Mouse (Mus musculus) lung, postnatal 0 days (tissue): ENCODE measurements around the gene Actr1a.

ENCODE experiments used
- CTCF ChIP-seq: IDR thresholded peaks from 2 replicates; pipeline ENCODE4 v1.5.1; 2016; ENCODE audit warnings: antibody characterized with exemption, mild to moderate bottlenecking
- EP300 ChIP-seq: IDR thresholded peaks from 2 replicates; pipeline ENCODE4 v1.6.1; 2016; ENCODE audit warnings: antibody characterized with exemption, mild to moderate bottlenecking, control low read depth

DNA sequence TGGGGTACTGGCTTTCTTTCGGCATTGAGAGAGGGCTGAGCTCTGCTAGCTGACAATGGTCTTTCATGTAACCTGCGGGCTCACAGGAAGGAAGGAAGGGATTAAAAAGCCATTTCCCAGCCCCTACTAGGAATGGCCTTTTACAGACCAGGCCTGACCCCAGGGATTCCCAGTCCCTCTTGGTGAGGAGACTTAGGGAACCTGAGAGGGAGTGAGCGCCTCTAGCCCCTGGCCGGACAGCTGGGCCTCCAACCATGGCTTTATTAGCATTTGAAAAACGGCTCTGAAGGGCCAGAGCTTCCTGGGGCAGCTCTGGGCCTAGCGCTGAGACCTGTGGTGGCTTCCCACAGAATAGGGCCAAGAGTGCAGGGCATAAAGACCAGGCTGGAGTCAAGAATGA, 48.0 kb upstream of the Actr1a start:
- no peak for TF ChIP-seq CTCF
- no peak for TF ChIP-seq EP300
